Mouse (Mus musculus) lung, postnatal 0 days (tissue): ENCODE results near the gene Nmnat3. TPM values are rescaled to one million over a fixed set of nuclear protein-coding genes. Genes with fewer than 3 reads are reported as not detected.

ENCODE experiments used
- ATAC-seq: fragments of 200-750 bp; cut with Nextera tagmentation; 2 replicates; pipeline ENCODE4 v1.8.0; 2017; ENCODE audit warnings: moderate library complexity
- DNase-seq: peaks from one replicate; pipeline ENCODE4 v3.0.0-alpha.2; 2016; ENCODE audit warnings: low spot score
- H3K27ac ChIP-seq: fragments of 300-500 bp; sonication (generic); 2 replicates; pipeline ENCODE4 v1.5.1; 2014; ENCODE audit warnings: antibody characterized with exemption, mild to moderate bottlenecking, low read length, mixed read lengths
- H3K27me3 ChIP-seq: fragments of 300-500 bp; sonication (generic); replicated peaks from 2 replicates; pipeline ENCODE4 v1.6.1; 2014; ENCODE audit warnings: low read length, mixed read lengths; ENCODE audit not compliant: insufficient read depth
- H3K36me3 ChIP-seq: fragments of 300-500 bp; sonication (generic); 2 replicates; pipeline ENCODE4 v1.6.1; 2014; ENCODE audit warnings: low read length, mixed read lengths; ENCODE audit not compliant: insufficient read depth
- H3K4me1 ChIP-seq: fragments of 300-500 bp; sonication (generic); 2 replicates; pipeline ENCODE4 v1.6.1; 2014; ENCODE audit warnings: antibody characterized with exemption, low read depth, low read length, mixed read lengths; ENCODE audit not compliant: insufficient read depth
- H3K4me2 ChIP-seq: fragments of 300-500 bp; sonication (generic); replicated peaks from 2 replicates; pipeline ENCODE4 v1.6.1; 2014; ENCODE audit warnings: low read depth, mild to moderate bottlenecking, low read length, moderate library complexity, mixed read lengths
- H3K4me3 ChIP-seq: fragments of 300-500 bp; sonication (generic); 2 replicates; pipeline ENCODE4 v1.5.1; 2014; ENCODE audit warnings: low read depth, low read length
- H3K9ac ChIP-seq: fragments of 300-500 bp; sonication (generic); replicated peaks from 2 replicates; pipeline ENCODE4 v1.6.1; 2014; ENCODE audit warnings: low read depth, mild to moderate bottlenecking
- H3K9me3 ChIP-seq: fragments of 300-500 bp; sonication (generic); 2 replicates; pipeline ENCODE4 v1.6.1; 2016; ENCODE audit warnings: low read length, mixed read lengths
- CTCF ChIP-seq: IDR thresholded peaks from 2 replicates; pipeline ENCODE4 v1.5.1; 2016; ENCODE audit warnings: antibody characterized with exemption, mild to moderate bottlenecking
- EP300 ChIP-seq: IDR thresholded peaks from 2 replicates; pipeline ENCODE4 v1.6.1; 2016; ENCODE audit warnings: antibody characterized with exemption, mild to moderate bottlenecking, control low read depth
- WGBS: fragments of 180-500 bp; shearing (Covaris S2); extraction: QIAGEN DNeasy Blood & Tissue Kit; methylation state at CpG from one replicate; pipeline ENCODE4 v1.1.7; 2014; 5-methylcytosine and 5-hydroxymethylcytosine counted together
- polyA plus RNA-seq: library from polyadenylated mRNA; unstranded; fragments of >200 nt; fragmentation: Nextera tagmentation; extraction: Ambion mirVana; gene quantifications from 2 replicates; pipeline ENCODE4 v1.2.1, GENCODE M21; 2015

The Nmnat3 gene
- polyA plus RNA-seq, 1 experiment from 2014 or later, result 6.4 TPM

DNA sequence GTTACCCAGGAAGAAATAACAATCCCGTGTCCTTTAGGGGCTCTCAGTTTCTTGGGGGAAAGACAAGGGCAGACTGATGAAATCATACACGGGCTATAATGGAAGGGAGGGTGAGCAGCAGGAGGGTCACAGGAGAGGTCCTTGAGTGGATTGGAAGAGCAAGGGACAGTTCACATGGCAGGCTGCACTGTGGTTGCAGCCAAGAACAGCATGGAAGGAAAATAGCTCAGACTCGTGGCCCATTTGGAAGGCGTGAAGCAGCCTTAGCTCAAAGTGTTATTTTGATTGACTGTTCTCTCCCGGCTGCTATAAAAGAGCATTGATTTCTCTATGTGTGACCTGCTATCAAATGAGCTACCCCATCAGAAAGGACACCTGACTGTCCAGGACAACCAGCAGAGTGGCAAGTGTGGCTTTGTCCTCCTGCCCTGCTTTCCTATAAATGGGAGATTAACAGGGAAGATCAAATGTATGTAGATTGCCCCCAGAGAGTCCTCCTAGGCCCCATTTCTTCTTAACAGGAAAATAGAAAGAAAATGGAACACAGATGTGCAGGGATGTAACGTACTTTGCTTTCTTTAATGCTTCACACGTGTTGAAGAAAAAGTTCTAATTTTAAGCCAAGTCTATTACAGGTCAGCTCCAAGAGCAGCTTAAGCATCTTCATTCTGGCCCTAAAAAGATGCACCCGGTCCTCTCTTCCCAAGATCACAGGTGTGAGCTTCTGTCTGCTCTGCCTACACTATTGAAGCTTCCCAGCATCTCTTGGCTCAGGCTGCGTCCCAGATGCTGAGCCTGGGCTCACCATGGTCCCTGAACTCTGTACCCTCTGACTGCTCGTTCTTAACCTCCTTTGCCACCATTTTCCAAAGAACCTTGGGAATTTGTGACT is 100.8 kb downstream of the Nmnat3 start:
- TF ChIP-seq CTCF, result no peak
- no peak for TF ChIP-seq EP300
- no peaks in the 10 kb centered on the region for H3K9me3 ChIP-seq
- H3K4me1 ChIP-seq, result no peaks in the 10 kb centered on the region
- H3K4me2 ChIP-seq, result no peak overlapping the region
- DNase-seq, result no peak
- H3K36me3 ChIP-seq, result no peaks in the 10 kb centered on the region
- H3K9ac ChIP-seq, result no peak overlapping the region
- H3K27ac ChIP-seq, result no peak overlapping the region
- no peak for ATAC-seq
- no peaks in the 10 kb centered on the region for H3K27me3 ChIP-seq
- H3K4me3 ChIP-seq, result no peak overlapping the region
- 78% methylated on average over 10 of the region's 10 CpGs for WGBS

DNA sequence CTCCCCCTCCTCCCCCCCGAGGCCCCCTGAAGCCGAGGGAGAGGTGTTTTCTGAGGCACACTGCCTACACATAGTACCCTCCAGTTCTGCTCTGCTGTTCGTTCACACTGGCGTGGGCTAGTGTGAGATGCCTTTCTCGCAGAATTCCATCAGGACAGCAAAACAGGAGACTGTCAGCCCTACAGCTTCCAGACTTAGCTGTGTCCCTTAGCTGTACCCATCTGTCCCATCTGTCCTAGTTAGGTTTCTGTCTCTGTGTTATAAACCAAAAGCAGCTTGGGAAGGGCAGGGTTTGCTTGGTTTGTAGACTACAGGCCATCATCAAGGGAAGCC is 101.4 kb downstream of the Nmnat3 start:
- no peak overlapping the region for H3K4me3 ChIP-seq
- H3K4me2 ChIP-seq, result no peak overlapping the region
- H3K4me1 ChIP-seq, result no peaks in the 10 kb centered on the region
- 85% methylated on average over 5 of the region's 5 CpGs for WGBS
- H3K27ac ChIP-seq, result no peak overlapping the region
- DNase-seq (no peak), ATAC-seq (no peak)
- no peak overlapping the region for H3K9ac ChIP-seq
- no peaks in the 10 kb centered on the region for H3K36me3 ChIP-seq
- no peak for TF ChIP-seq EP300
- no peaks in the 10 kb centered on the region for H3K27me3 ChIP-seq
- no peaks in the 10 kb centered on the region for H3K9me3 ChIP-seq

DNA sequence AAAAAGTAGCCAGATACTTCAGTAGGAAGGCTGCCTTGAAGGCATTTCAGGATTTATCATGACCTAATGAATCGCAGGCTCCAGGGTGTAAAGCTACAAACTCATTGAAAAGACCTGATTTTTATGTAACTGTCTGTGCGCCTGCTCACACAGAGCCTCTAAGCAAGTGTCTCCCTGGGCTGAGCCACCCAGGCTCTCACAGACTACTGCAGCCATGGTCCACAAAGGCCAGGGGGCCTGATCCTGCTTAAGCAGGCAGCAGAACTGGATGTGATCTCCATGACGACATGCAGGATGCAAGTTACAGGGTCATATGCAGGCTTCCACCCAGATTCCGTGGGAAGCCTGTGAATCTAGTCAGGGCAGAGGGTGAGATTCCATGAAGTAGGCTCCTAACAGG is 106.3 kb downstream of the Nmnat3 start:
- no peaks in the 10 kb centered on the region for H3K9me3 ChIP-seq
- no peaks in the 10 kb centered on the region for H3K4me1 ChIP-seq
- no peak for TF ChIP-seq EP300
- TF ChIP-seq CTCF, result no peak
- H3K27me3 ChIP-seq, result no peaks in the 10 kb centered on the region
- H3K9ac ChIP-seq, result no peak overlapping the region
- no peaks in the 10 kb centered on the region for H3K36me3 ChIP-seq
- ATAC-seq, result no peak
- no peak overlapping the region for H3K27ac ChIP-seq
- DNase-seq, result no peak
- WGBS, result 78% methylated on average over 4 of the region's 4 CpGs
- H3K4me3 ChIP-seq, result no peak overlapping the region
- H3K4me2 ChIP-seq, result no peak overlapping the region

DNA sequence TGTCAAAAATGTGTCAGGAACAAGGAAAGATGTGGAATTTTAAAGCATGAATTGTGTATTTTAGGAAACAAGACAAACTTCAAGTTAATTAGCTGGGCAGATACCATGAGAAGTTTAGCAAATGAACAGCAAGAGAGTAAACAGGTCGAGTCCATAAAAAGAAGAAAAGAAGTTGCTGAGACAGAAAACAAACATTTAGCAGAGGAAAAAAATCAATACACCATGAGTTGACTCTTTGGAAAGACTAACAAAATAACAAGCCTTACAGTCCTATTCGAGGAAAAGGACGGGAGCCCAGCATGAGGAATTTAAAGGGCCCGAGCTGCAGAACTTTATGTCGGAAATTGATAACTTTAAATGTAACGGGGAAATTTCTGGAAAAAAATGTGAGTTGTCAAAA is 110.0 kb downstream of the Nmnat3 start:
- Histone ChIP-seq H3K9me3 (no peaks in the 10 kb centered on the region), H3K27ac (no peak overlapping the region), H3K4me3 (no peak overlapping the region), H3K36me3 (no peaks in the 10 kb centered on the region), H3K4me1 (no peaks in the 10 kb centered on the region), H3K4me2 (no peak overlapping the region), H3K27me3 (no peaks in the 10 kb centered on the region), H3K9ac (no peak overlapping the region)
- TF ChIP-seq CTCF (no peak), EP300 (no peak)
- DNase-seq, result no peak
- WGBS, result 64% methylated on average over 6 of the region's 6 CpGs
- no peak for ATAC-seq

DNA sequence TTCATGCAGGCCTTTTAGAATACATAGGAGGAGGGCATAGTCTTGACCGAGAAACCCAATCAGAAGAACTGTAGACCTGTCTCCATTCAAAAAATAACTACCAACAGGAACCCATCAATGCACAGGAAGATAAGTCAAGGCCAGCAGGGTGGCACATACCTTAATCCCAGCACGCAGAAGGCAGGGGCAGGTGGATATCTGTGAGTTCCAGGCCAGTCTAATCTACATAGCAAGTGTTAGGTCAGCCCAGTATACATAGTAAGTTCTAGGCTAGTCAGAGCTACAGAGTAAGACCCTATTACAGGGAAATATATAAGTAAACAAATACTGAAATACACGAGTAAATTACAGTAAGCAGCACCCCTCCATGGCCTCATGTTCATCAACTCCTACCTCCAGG is 110.6 kb downstream of the Nmnat3 start:
- no peak overlapping the region for H3K4me2 ChIP-seq
- DNase-seq (no peak), ATAC-seq (no peak)
- H3K4me3 ChIP-seq, result no peak overlapping the region
- 75% methylated on average over 3 of the region's 3 CpGs for WGBS
- no peak overlapping the region for H3K9ac ChIP-seq
- H3K27ac ChIP-seq, result no peak overlapping the region
- TF ChIP-seq CTCF, result no peak
- no peaks in the 10 kb centered on the region for H3K27me3 ChIP-seq
- no peaks in the 10 kb centered on the region for H3K36me3 ChIP-seq
- H3K9me3 ChIP-seq, result no peaks in the 10 kb centered on the region
- H3K4me1 ChIP-seq, result no peaks in the 10 kb centered on the region

DNA sequence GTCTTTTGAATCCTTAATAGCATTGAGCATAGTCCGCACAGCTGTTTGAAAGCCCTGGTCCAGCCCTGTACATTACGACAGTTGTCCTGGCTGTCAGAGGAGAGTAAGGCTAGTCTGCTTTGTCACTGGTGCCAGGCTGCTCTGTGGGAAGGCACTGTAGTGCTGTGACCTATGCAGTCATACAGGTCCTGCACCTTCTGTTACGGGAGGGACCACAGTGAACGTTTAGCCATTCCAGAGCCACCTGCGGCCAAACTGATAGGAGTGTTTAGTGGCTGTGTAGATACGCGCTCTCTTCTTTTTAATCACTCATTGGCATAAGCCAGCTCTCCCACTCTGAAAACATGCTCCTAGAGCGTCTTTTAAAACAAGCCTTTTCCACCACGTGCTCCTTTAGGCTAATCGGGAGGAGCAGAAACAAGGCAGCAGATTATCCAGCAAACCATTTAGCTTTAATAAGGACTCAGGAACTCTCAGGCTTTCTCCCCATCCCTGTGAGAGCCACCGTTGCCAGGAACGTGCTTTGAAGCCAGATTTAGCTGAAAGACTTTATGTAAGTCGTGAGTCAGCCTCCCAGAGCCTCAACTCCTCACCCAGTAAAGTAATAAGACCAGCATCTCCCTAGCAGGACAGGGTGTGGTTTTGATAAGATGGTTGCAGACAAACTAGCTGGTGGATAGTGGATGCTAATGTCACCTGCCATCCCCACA is 113.1 kb downstream of the Nmnat3 start:
- 72% methylated on average over 13 of the region's 13 CpGs for WGBS

More for the DNA sequence above, 113.1 kb downstream of the Nmnat3 start:
- Histone ChIP-seq H3K36me3 (no peaks in the 10 kb centered on the region), H3K27ac (no peak overlapping the region), H3K9ac (no peak overlapping the region), H3K4me1 (no peaks in the 10 kb centered on the region), H3K27me3 (no peaks in the 10 kb centered on the region), H3K4me3 (no peak overlapping the region), H3K9me3 (no peaks in the 10 kb centered on the region), H3K4me2 (no peak overlapping the region)
- no peak for ATAC-seq
- DNase-seq, result no peak
- TF ChIP-seq CTCF (no peak), EP300 (no peak)
